Mouse (Mus musculus) spleen, adult 2 months (tissue): ENCODE data around the gene Bpifa3.

ENCODE experiments used
- CTCF ChIP-seq: fragments of 200-500 bp; IDR thresholded peaks from 2 replicates; pipeline ENCODE4 v1.5.1; 2011; ENCODE audit warnings: mild to moderate bottlenecking, inconsistent platforms; ENCODE audit not compliant: insufficient read depth, insufficient read length, insufficient replicate concordance; ENCODE audit errors: extremely low read depth
- POLR2A ChIP-seq: fragments of 200-500 bp; IDR thresholded peaks from 2 replicates; pipeline ENCODE4 v1.6.1; 2011; ENCODE audit warnings: low read depth, low read length, inconsistent platforms

- no peak for TF ChIP-seq CTCF
- TF ChIP-seq POLR2A, result no peak
These were observed 17.4 kb downstream of the Bpifa3 start for GRCm38 (mm10) chr2:154147496-154147895.
